Mouse (Mus musculus) G1E (cell line): ENCODE measurements around the gene Cfap99. TPM values are rescaled to one million over a fixed set of nuclear protein-coding genes. Genes with fewer than 3 reads are reported as not detected.

ENCODE experiments used
- ATAC-seq: 2 replicates; pipeline ENCODE4 v1.8.0; 2016; ENCODE audit warnings: mild to moderate bottlenecking; ENCODE audit not compliant: insufficient number of reproducible peaks, poor library complexity, low FRiP score, severe bottlenecking; ENCODE audit errors: extremely low read depth
- DNase-seq: peaks from one replicate; pipeline ENCODE4 v3.0.0; 2012; ENCODE audit warnings: low spot score
- H3K27me3 ChIP-seq: 2 replicates; pipeline ENCODE4 v1.6.1; 2012; ENCODE audit warnings: mild to moderate bottlenecking, low read length, inconsistent platforms; ENCODE audit not compliant: insufficient read depth
- H3K36me3 ChIP-seq: replicated peaks from 2 replicates; pipeline ENCODE3; 2012; ENCODE audit warnings: mild to moderate bottlenecking, inconsistent platforms
- H3K4me1 ChIP-seq: 2 replicates; pipeline ENCODE4 v1.6.1; 2012; ENCODE audit warnings: low read depth, low read length, inconsistent platforms, mixed read lengths; ENCODE audit not compliant: insufficient read depth
- H3K4me3 ChIP-seq: 2 replicates; pipeline ENCODE4 v1.5.1; 2012; ENCODE audit warnings: low read depth, mild to moderate bottlenecking, inconsistent platforms, low read length, moderate library complexity, mixed read lengths
- H3K9me3 ChIP-seq: replicated peaks from 2 replicates; pipeline ENCODE4 v1.6.1; 2012; ENCODE audit warnings: inconsistent platforms
- CTCF ChIP-seq: IDR thresholded peaks from 2 replicates; pipeline ENCODE4 v1.5.1; 2012; ENCODE audit warnings: low read depth, low read length, inconsistent platforms, mixed read lengths
- GATA1 ChIP-seq: IDR thresholded peaks from 2 replicates; pipeline ENCODE4 v1.6.1; 2012; ENCODE audit warnings: borderline replicate concordance, low read length, inconsistent platforms, mixed read lengths
- GATA2 ChIP-seq: IDR thresholded peaks from 2 replicates; pipeline ENCODE4 v1.6.1; 2012; ENCODE audit warnings: low read depth, low read length, inconsistent platforms, borderline replicate concordance
- POLR2AphosphoS5 ChIP-seq: IDR thresholded peaks from 2 replicates; pipeline ENCODE4 v1.6.1; 2012; ENCODE audit warnings: low read depth, low read length, inconsistent platforms; ENCODE audit not compliant: insufficient replicate concordance
- TAL1 ChIP-seq: conservative IDR thresholded peaks from 2 replicates; pipeline ENCODE4 v1.6.1; 2012; ENCODE audit warnings: low read depth, low read length, inconsistent platforms, mixed read lengths
- polyA plus RNA-seq: library from polyadenylated mRNA; stranded (reverse); fragments of >175 nt; gene quantifications from 2 replicates; pipeline ENCODE4 v1.2.3, GENCODE M21; 2012
- total RNA-seq, 2 experiments: library from RNA; stranded (forward) in 1 of 2; stranded (reverse) in 1 of 2; fragments of 200-1000 nt in 1 of 2; fragments of >200 nt in 1 of 2; fragmentation: Nextera tagmentation in 1 of 2; gene quantifications; 2 replicates each; pipeline ENCODE4 v1.2.3; 2014 to 2017

The Cfap99 gene
- total and polyA plus RNA-seq, 3 experiments = not detected

- Histone ChIP-seq H3K4me3 (no peak overlapping the region), H3K27me3 (peaks cover 30% of the 10 kb centered on the region), H3K4me1 (no peaks in the 10 kb centered on the region), H3K36me3 (no peaks in the 10 kb centered on the region), H3K9me3 (no peaks in the 10 kb centered on the region)
- ATAC-seq = no peak
- no peak for DNase-seq
- TF ChIP-seq GATA2 (no peak), CTCF (no peak), GATA1 (no peak), POLR2AphosphoS5 (no peak), TAL1 (no peak)
Observed at GRCm38 (mm10) chr5:34251794-34252193, 36.6 kb upstream of the Cfap99 start.

- no peak for TF ChIP-seq TAL1
- TF ChIP-seq GATA2 = no peak
- no peak for TF ChIP-seq CTCF
- no peak for TF ChIP-seq POLR2AphosphoS5
- no peak for TF ChIP-seq GATA1
- no peak overlapping the region for H3K4me3 ChIP-seq
- H3K36me3 ChIP-seq = no peaks in the 10 kb centered on the region
- ATAC-seq = no peak
- H3K4me1 ChIP-seq = no peaks in the 10 kb centered on the region
- no peak for DNase-seq
- H3K9me3 ChIP-seq = no peaks in the 10 kb centered on the region
- H3K27me3 ChIP-seq = peaks cover 35% of the 10 kb centered on the region
Observed at GRCm38 (mm10) chr5:34252307-34252966, 36.0 kb upstream of the Cfap99 start.

- TF ChIP-seq GATA1 (no peak), GATA2 (no peak), TAL1 (no peak), POLR2AphosphoS5 (no peak), CTCF (no peak)
- H3K9me3 ChIP-seq = no peaks in the 10 kb centered on the region
- H3K4me3 ChIP-seq = no peak overlapping the region
- H3K36me3 ChIP-seq = no peaks in the 10 kb centered on the region
- ATAC-seq (no peak), DNase-seq (no peak)
- peaks cover 35% of the 10 kb centered on the region for H3K27me3 ChIP-seq
- H3K4me1 ChIP-seq = no peaks in the 10 kb centered on the region
Observed at GRCm38 (mm10) chr5:34252967-34253519, 35.4 kb upstream of the Cfap99 start.

GRCm38 (mm10) chr5:34254309-34254708 is 34.1 kb upstream of the Cfap99 start:
- Histone ChIP-seq H3K27me3 (peaks cover 47% of the 10 kb centered on the region), H3K4me1 (no peaks in the 10 kb centered on the region), H3K9me3 (no peaks in the 10 kb centered on the region), H3K4me3 (no peak overlapping the region), H3K36me3 (no peaks in the 10 kb centered on the region)
- ATAC-seq = no peak
- TF ChIP-seq TAL1 (no peak), POLR2AphosphoS5 (no peak), CTCF (no peak), GATA1 (no peak), GATA2 (no peak)
- DNase-seq = no peak

- Histone ChIP-seq H3K4me3 (no peak overlapping the region), H3K36me3 (no peaks in the 10 kb centered on the region), H3K4me1 (no peaks in the 10 kb centered on the region), H3K27me3 (peaks cover 50% of the 10 kb centered on the region), H3K9me3 (no peaks in the 10 kb centered on the region)
- no peak for TF ChIP-seq GATA2
- TF ChIP-seq POLR2AphosphoS5 = no peak
- no peak for TF ChIP-seq TAL1
- TF ChIP-seq GATA1 = no peak
- no peak for TF ChIP-seq CTCF
- no peak for DNase-seq
- no peak for ATAC-seq
Observed at GRCm38 (mm10) chr5:34255189-34255588, 33.2 kb upstream of the Cfap99 start.

GRCm38 (mm10) chr5:34259172-34259816 is 29.1 kb upstream of the Cfap99 start:
- DNase-seq (no peak), ATAC-seq (no peak)
- TF ChIP-seq CTCF (no peak), GATA2 (no peak), POLR2AphosphoS5 (no peak), TAL1 (no peak), GATA1 (no peak)

More at GRCm38 (mm10) chr5:34259172-34259816, 29.1 kb upstream of the Cfap99 start:
- Histone ChIP-seq H3K4me3 (no peak overlapping the region), H3K4me1 (no peaks in the 10 kb centered on the region), H3K9me3 (no peaks in the 10 kb centered on the region), H3K27me3 (peaks cover 32% of the 10 kb centered on the region), H3K36me3 (no peaks in the 10 kb centered on the region)
